Mouse (Mus musculus): ENCODE measurements around the gene Col5a3. TPM values are rescaled to one million over a fixed set of nuclear protein-coding genes. Genes with fewer than 3 reads are reported as not detected.

Col5a3 gene
- polyA plus RNA-seq, 1 experiment: 70.3 TPM

- TF ChIP-seq POLR2AphosphoS2 (IDR thresholded peaks at IDR 0.05; ENCODE audit: insufficient read length, low read depth): no peak
- no peak for TF ChIP-seq REST (IDR thresholded peaks at IDR 0.05; ENCODE audit: insufficient read depth, insufficient read length)
- no peak for TF ChIP-seq TCF12 (IDR thresholded peaks at IDR 0.05; ENCODE audit: insufficient read depth, poor library complexity, severe bottlenecking)
- no peak for TF ChIP-seq TCF3 (IDR thresholded peaks at IDR 0.05; ENCODE audit: insufficient read length, low read depth)
- TF ChIP-seq SRF (IDR thresholded peaks at IDR 0.05; ENCODE audit: control insufficient read depth, insufficient read length, low read depth): no peak
- TF ChIP-seq E2F4 (IDR thresholded peaks at IDR 0.05; ENCODE audit: insufficient read depth): no peak
- TF ChIP-seq MYOD1 (IDR thresholded peaks at IDR 0.05; ENCODE audit: control insufficient read depth in 1 of 3, insufficient read length in 2 of 3, low read depth in 2 of 3): no peak
- H3K79me2 ChIP-seq (ENCODE audit: control insufficient read depth, insufficient read depth): no peaks in the 10 kb centered on the region
- H3ac ChIP-seq (ENCODE audit: control insufficient read depth, insufficient read length): no peak overlapping the region
- H3K4me3 ChIP-seq: no peak overlapping the region
- peaks cover 13% of the 10 kb centered on the region for H3K36me3 ChIP-seq (ENCODE audit: control insufficient read depth, insufficient read depth)
- H3K4me2 ChIP-seq (ENCODE audit: low read depth): no peak overlapping the region
- H3K27me3 ChIP-seq (ENCODE audit: control insufficient read depth, insufficient read depth, insufficient read length): no peaks in the 10 kb centered on the region
These were observed 24.5 kb downstream of the Col5a3 start for GRCm38 (mm10) chr9:20790345-20790744.

- no peak for TF ChIP-seq CEBPB (IDR thresholded peaks at IDR 0.05; ENCODE audit: insufficient read depth, poor library complexity, severe bottlenecking)
- TF ChIP-seq MYOG (IDR thresholded peaks at IDR 0.05; ENCODE audit: control insufficient read depth in 1 of 3, insufficient read depth in 1 of 3, insufficient read length in 2 of 3, low read depth in 2 of 3): no peak
- no peak for TF ChIP-seq POLR2A (IDR thresholded peaks at IDR 0.05; ENCODE audit: insufficient read length, low read depth)
- no peak for TF ChIP-seq POLR2AphosphoS2 (IDR thresholded peaks at IDR 0.05; ENCODE audit: insufficient read length, low read depth)
- TF ChIP-seq TCF3 (IDR thresholded peaks at IDR 0.05; ENCODE audit: insufficient read length, low read depth): no peak
- TF ChIP-seq REST (IDR thresholded peaks at IDR 0.05; ENCODE audit: insufficient read depth, insufficient read length): no peak
- no peak for TF ChIP-seq SRF (IDR thresholded peaks at IDR 0.05; ENCODE audit: control insufficient read depth, insufficient read length, low read depth)
- TF ChIP-seq MYOD1 (IDR thresholded peaks at IDR 0.05; ENCODE audit: control insufficient read depth in 1 of 3, insufficient read length in 2 of 3, low read depth in 2 of 3): no peak
- TF ChIP-seq TCF12 (IDR thresholded peaks at IDR 0.05; ENCODE audit: insufficient read depth, poor library complexity, severe bottlenecking): no peak
- no peak for TF ChIP-seq MAX (IDR thresholded peaks at IDR 0.05; ENCODE audit: low read depth)
- no peak for TF ChIP-seq E2F4 (IDR thresholded peaks at IDR 0.05; ENCODE audit: insufficient read depth)
- no peak for TF ChIP-seq USF1 (IDR thresholded peaks at IDR 0.05; ENCODE audit: low read depth)
- Histone ChIP-seq H3K4me3 (no peak overlapping the region), H3K79me2 (ENCODE audit: control insufficient read depth, insufficient read depth) (no peaks in the 10 kb centered on the region), H3K4me2 (ENCODE audit: low read depth) (no peak overlapping the region), H3K36me3 (ENCODE audit: control insufficient read depth, insufficient read depth) (peaks cover 13% of the 10 kb centered on the region), H3K27me3 (ENCODE audit: control insufficient read depth, insufficient read depth, insufficient read length) (no peaks in the 10 kb centered on the region), H3ac (ENCODE audit: control insufficient read depth, insufficient read length) (no peak overlapping the region)
These were observed 25.2 kb downstream of the Col5a3 start for GRCm38 (mm10) chr9:20789651-20790050.

GRCm38 (mm10) chr9:20787992-20788391, 26.9 kb downstream of the Col5a3 start:
- TF ChIP-seq E2F4 (IDR thresholded peaks at IDR 0.05; ENCODE audit: insufficient read depth) (no peak), MYOG (IDR thresholded peaks at IDR 0.05; ENCODE audit: control insufficient read depth in 1 of 3, insufficient read depth in 1 of 3, insufficient read length in 2 of 3, low read depth in 2 of 3) (no peak), POLR2AphosphoS2 (IDR thresholded peaks at IDR 0.05; ENCODE audit: insufficient read length, low read depth) (no peak), REST (IDR thresholded peaks at IDR 0.05; ENCODE audit: insufficient read depth, insufficient read length) (no peak), POLR2A (IDR thresholded peaks at IDR 0.05; ENCODE audit: insufficient read length, low read depth) (no peak), USF1 (IDR thresholded peaks at IDR 0.05; ENCODE audit: low read depth) (no peak), MYOD1 (IDR thresholded peaks at IDR 0.05; ENCODE audit: control insufficient read depth in 1 of 3, insufficient read length in 2 of 3, low read depth in 2 of 3) (no peak)
- H3K4me2 ChIP-seq (ENCODE audit: low read depth): no peak overlapping the region
- H3K79me2 ChIP-seq (ENCODE audit: control insufficient read depth, insufficient read depth): no peaks in the 10 kb centered on the region
- H3K27me3 ChIP-seq (ENCODE audit: control insufficient read depth, insufficient read depth, insufficient read length): no peaks in the 10 kb centered on the region
- no peak overlapping the region for H3ac ChIP-seq (ENCODE audit: control insufficient read depth, insufficient read length)
- H3K36me3 ChIP-seq (ENCODE audit: control insufficient read depth, insufficient read depth): peaks cover 17% of the 10 kb centered on the region
- no peak overlapping the region for H3K4me3 ChIP-seq

- Histone ChIP-seq H3K36me3 (ENCODE audit: control insufficient read depth, insufficient read depth) (peaks cover 29% of the 10 kb centered on the region), H3K79me2 (ENCODE audit: control insufficient read depth, insufficient read depth) (no peaks in the 10 kb centered on the region), H3ac (ENCODE audit: control insufficient read depth, insufficient read length) (no peak overlapping the region), H3K4me3 (no peak overlapping the region), H3K4me2 (ENCODE audit: low read depth) (no peak overlapping the region), H3K27me3 (ENCODE audit: control insufficient read depth, insufficient read depth, insufficient read length) (no peaks in the 10 kb centered on the region)
- TF ChIP-seq TCF12 (IDR thresholded peaks at IDR 0.05; ENCODE audit: insufficient read depth, poor library complexity, severe bottlenecking) (no peak), POLR2AphosphoS2 (IDR thresholded peaks at IDR 0.05; ENCODE audit: insufficient read length, low read depth) (no peak), E2F4 (IDR thresholded peaks at IDR 0.05; ENCODE audit: insufficient read depth) (no peak), SRF (IDR thresholded peaks at IDR 0.05; ENCODE audit: control insufficient read depth, insufficient read length, low read depth) (no peak), MYOD1 (IDR thresholded peaks at IDR 0.05; ENCODE audit: control insufficient read depth in 1 of 3, insufficient read length in 2 of 3, low read depth in 2 of 3) (no peak), MAX (IDR thresholded peaks at IDR 0.05; ENCODE audit: low read depth) (no peak), CEBPB (IDR thresholded peaks at IDR 0.05; ENCODE audit: insufficient read depth, poor library complexity, severe bottlenecking) (no peak), REST (IDR thresholded peaks at IDR 0.05; ENCODE audit: insufficient read depth, insufficient read length) (no peak), MYOG (IDR thresholded peaks at IDR 0.05; ENCODE audit: control insufficient read depth in 1 of 3, insufficient read depth in 1 of 3, insufficient read length in 2 of 3, low read depth in 2 of 3) (no peak), POLR2A (IDR thresholded peaks at IDR 0.05; ENCODE audit: insufficient read length, low read depth) (no peak)
These were observed 29.8 kb downstream of the Col5a3 start for GRCm38 (mm10) chr9:20785055-20785454.

DNA sequence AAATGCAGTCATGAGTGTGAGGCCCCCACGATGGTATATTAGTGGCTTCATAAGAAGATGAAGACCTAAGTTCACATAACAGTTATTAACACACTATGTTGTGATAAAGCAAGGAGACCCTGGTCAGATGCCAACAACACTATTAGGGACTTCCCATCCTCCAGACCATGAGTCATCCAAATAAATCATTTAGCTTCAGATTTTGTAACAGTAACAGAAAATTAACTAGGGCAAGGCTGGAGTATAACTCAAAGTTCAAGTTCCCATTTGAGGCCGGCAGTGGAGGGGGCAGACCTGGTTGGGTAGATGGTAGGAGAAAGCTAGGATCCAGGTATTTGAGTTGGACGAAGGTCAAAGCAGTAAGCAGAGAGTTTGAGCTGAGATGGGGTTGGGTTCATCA, 33.6 kb downstream of the Col5a3 start:
- Histone ChIP-seq H3K36me3 (ENCODE audit: control insufficient read depth, insufficient read depth) (peaks cover 16% of the 10 kb centered on the region), H3K27me3 (ENCODE audit: control insufficient read depth, insufficient read depth, insufficient read length) (no peaks in the 10 kb centered on the region), H3ac (ENCODE audit: control insufficient read depth, insufficient read length) (no peak overlapping the region), H3K79me2 (ENCODE audit: control insufficient read depth, insufficient read depth) (no peaks in the 10 kb centered on the region), H3K4me3 (no peak overlapping the region), H3K4me2 (ENCODE audit: low read depth) (no peak overlapping the region)
- TF ChIP-seq MAX (IDR thresholded peaks at IDR 0.05; ENCODE audit: low read depth) (no peak), REST (IDR thresholded peaks at IDR 0.05; ENCODE audit: insufficient read depth, insufficient read length) (no peak), POLR2AphosphoS2 (IDR thresholded peaks at IDR 0.05; ENCODE audit: insufficient read length, low read depth) (no peak), TCF3 (IDR thresholded peaks at IDR 0.05; ENCODE audit: insufficient read length, low read depth) (no peak), MYOD1 (IDR thresholded peaks at IDR 0.05; ENCODE audit: control insufficient read depth in 1 of 3, insufficient read length in 2 of 3, low read depth in 2 of 3) (no peak)

Data from myocyte (in vitro differentiated cells).